Mouse (Mus musculus) adrenal gland, adult 18-20 months (tissue): Measurements from ENCODE around the gene Hoxd11. TPM values are rescaled to one million over a fixed set of nuclear protein-coding genes. Genes with fewer than 3 reads are reported as not detected.

ENCODE experiments used
- DNase-seq, 2 experiments: peaks; one replicate each; pipeline ENCODE4 v3.0.0; 2021 to 2022; ENCODE audit warnings: low spot score in 2 of 2
- total RNA-seq, 2 experiments: library from RNA; stranded (reverse); gene quantifications; 1 replicate in 1 of 2; 2 replicates in 1 of 2; pipeline ENCODE4 v1.2.3; 2021

Hoxd11 gene
- total RNA-seq, 2 experiments from 2014 or later = not detected

GRCm38 (mm10) chr2:74706393-74706960 lies 27.1 kb downstream of the Hoxd11 start:
- DNase-seq = no peak

GRCm38 (mm10) chr2:74707599-74707998 lies 28.2 kb downstream of the Hoxd11 start:
- DNase-seq = no peak

GRCm38 (mm10) chr2:74708676-74709075 lies 29.3 kb downstream of the Hoxd11 start:
- DNase-seq = no peak

- no peak for DNase-seq
These were observed 30.4 kb downstream of the Hoxd11 start for GRCm38 (mm10) chr2:74709465-74710419.

GRCm38 (mm10) chr2:74710929-74711543 lies 31.7 kb downstream of the Hoxd11 start:
- DNase-seq = no peak

- peak; percentile 58 to 79 for DNase-seq
These were observed 32.6 kb downstream of the Hoxd11 start, which contains the start of the genes Hoxd3 and Hoxd4 for GRCm38 (mm10) chr2:74711721-74712621. Gene Hoxd3, plus strand, starts transcription at chr2:74711927. Gene Hoxd4, plus strand, starts transcription at chr2:74711929.

- DNase-seq = no peak
These were observed 34.1 kb downstream of the Hoxd11 start for GRCm38 (mm10) chr2:74713239-74714150.

- no peak for DNase-seq
These were observed 34.9 kb downstream of the Hoxd11 start for GRCm38 (mm10) chr2:74714156-74714789.

- peak in 1 of 2 experiments; percentile 59 for DNase-seq
These were observed 35.5 kb downstream of the Hoxd11 start for GRCm38 (mm10) chr2:74714881-74715280.

GRCm38 (mm10) chr2:74715504-74716241 lies 36.3 kb downstream of the Hoxd11 start:
- DNase-seq = peak; percentile 93 to 95

- no peak for DNase-seq
These were observed 41.0 kb downstream of the Hoxd11 start for GRCm38 (mm10) chr2:74720384-74720783.

GRCm38 (mm10) chr2:74720955-74721491 lies 41.7 kb downstream of the Hoxd11 start:
- DNase-seq = no peak

- DNase-seq = no peak
These were observed 42.5 kb downstream of the Hoxd11 start for GRCm38 (mm10) chr2:74721882-74722281.

- no peak for DNase-seq
These were observed 43.6 kb downstream of the Hoxd11 start for GRCm38 (mm10) chr2:74722949-74723348.

- DNase-seq = no peak
These were observed 45.1 kb downstream of the Hoxd11 start for GRCm38 (mm10) chr2:74724244-74725015.

GRCm38 (mm10) chr2:74725171-74725570 lies 45.8 kb downstream of the Hoxd11 start:
- DNase-seq = no peak

- no peak for DNase-seq
These were observed 47.2 kb downstream of the Hoxd11 start, which contains the start of gene Gm28230 for GRCm38 (mm10) chr2:74726551-74726950. Gene Gm28230, plus strand, starts transcription at chr2:74726728.
